Mouse (Mus musculus): ENCODE measurements at regions not wholly inside any gene's neighbourhood (a gene's known extent, or its start where the extent isn't known, plus 50 kb on each side); places are given as distances from the start of the nearest gene placed in this dataset.
A peak's percentile ranks its signal among the peaks of the same experiment; 100 is the strongest.
"Not testable (repeated sequence)": the region's sequence is repeated elsewhere in the genome, so short reads cannot be mapped to it uniquely, and the experiment has no call there.

DNA sequence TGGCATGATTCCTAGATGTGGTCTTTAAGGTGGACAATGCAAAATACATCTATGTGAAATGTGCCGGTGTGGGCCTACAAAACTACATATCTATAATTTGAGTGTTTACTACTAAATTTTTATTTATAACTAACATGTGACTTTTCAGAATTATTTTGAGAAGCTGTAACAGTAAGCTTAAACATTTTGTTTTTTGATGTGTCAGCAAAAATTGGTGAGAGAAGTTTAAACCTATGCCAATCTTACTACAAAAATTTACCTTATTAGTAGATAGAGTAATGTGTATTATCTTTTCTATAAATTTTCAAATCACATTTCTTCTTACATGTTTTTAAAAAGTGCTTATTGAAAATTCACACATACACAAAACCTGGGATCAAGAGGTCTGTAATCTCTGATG, 525.1 kb upstream of the Rorb start:
- H3K36me3 ChIP-seq (replicated peaks; ENCODE audit: control insufficient read depth, insufficient read depth) = no peaks in the 10 kb centered on the region
- no peak overlapping the region for H3K4me2 ChIP-seq (replicated peaks)
- H3K4me3 ChIP-seq (replicated peaks; ENCODE audit: low read length) = no peak overlapping the region
- H3K27ac ChIP-seq = no peak overlapping the region
- H3K9ac ChIP-seq = no peak overlapping the region
- no peak for DNase-seq (ENCODE audit: low spot score)
- WGBS = 100% methylated on average over 1 of the region's 1 CpGs
- no peaks in the 10 kb centered on the region for H3K9me3 ChIP-seq (ENCODE audit: control insufficient read depth, low read length)
- no peaks in the 10 kb centered on the region for H3K27me3 ChIP-seq (ENCODE audit: control insufficient read depth, insufficient read depth, low read length)
- no peak for ATAC-seq (ENCODE audit: low FRiP score)
- no peaks in the 10 kb centered on the region for H3K4me1 ChIP-seq (replicated peaks; ENCODE audit: control insufficient read depth, insufficient read depth, low read length)

DNA sequence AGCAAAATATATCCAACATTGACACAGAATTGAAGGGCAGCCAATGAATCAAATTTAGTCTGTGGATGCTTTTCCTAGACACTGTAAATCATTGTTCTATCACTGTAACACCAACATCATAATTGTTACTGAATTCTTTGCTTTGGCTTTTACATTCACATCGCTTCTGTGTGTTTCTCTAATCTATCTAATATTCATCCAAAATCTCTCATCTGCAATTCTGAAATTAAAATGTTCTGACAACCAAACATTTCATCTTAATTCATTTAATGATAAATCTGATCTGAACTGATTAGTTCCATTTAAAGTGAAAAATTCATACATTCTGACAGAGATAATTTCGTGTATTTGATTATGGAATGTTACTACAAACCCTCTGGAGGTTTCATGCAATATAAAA, 476.9 kb upstream of the Rorb start:
- H3K27me3 ChIP-seq (ENCODE audit: control insufficient read depth, insufficient read depth, low read length) = no peaks in the 10 kb centered on the region
- no peaks in the 10 kb centered on the region for H3K4me1 ChIP-seq (replicated peaks; ENCODE audit: control insufficient read depth, insufficient read depth, low read length)
- H3K4me3 ChIP-seq (replicated peaks; ENCODE audit: low read length) = no peak overlapping the region
- no peaks in the 10 kb centered on the region for H3K36me3 ChIP-seq (replicated peaks; ENCODE audit: control insufficient read depth, insufficient read depth)
- H3K9me3 ChIP-seq (ENCODE audit: control insufficient read depth, low read length) = no peaks in the 10 kb centered on the region
- 62% methylated on average over 2 of the region's 2 CpGs for WGBS
- H3K27ac ChIP-seq = no peak overlapping the region
- no peak for DNase-seq (ENCODE audit: low spot score)
- no peak overlapping the region for H3K9ac ChIP-seq
- no peak for ATAC-seq (ENCODE audit: low FRiP score)
- H3K4me2 ChIP-seq (replicated peaks) = no peak overlapping the region

- ATAC-seq (ENCODE audit: low FRiP score); H3K9me3 ChIP-seq (ENCODE audit: control insufficient read depth, low read length); H3K9ac ChIP-seq; DNase-seq (ENCODE audit: low spot score); H3K27ac ChIP-seq; H3K36me3 ChIP-seq (replicated peaks; ENCODE audit: control insufficient read depth, insufficient read depth); H3K4me2 ChIP-seq (replicated peaks); H3K4me3 ChIP-seq (replicated peaks; ENCODE audit: low read length); H3K27me3 ChIP-seq (ENCODE audit: control insufficient read depth, insufficient read depth, low read length); H3K4me1 ChIP-seq (replicated peaks; ENCODE audit: control insufficient read depth, insufficient read depth, low read length): not testable (repeated sequence)
- 89% methylated on average over 10 of the region's 10 CpGs for WGBS
Measured at GRCm38 (mm10) chr19:19575000-19575544, 464.1 kb upstream of the Rorb start.

DNA sequence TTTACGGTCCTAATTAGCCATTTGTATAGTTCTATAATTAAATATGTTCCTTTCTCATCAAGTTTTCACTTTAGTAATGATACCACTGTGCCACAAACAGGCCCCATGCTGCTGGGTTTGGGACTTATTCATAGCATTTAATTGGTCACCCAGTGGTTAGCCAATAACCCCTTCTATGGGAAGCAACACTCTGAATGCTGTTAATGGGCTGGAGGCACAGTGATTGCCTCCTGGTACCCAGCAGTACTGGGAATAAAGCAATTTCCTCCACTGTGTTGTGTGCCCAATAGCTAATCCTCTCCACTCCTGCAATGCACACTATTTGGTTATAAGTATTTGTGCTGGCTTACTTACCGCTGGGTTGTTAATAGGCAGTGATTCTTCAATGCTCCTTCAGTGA, 453.7 kb upstream of the Rorb start:
- H3K4me1 ChIP-seq (replicated peaks; ENCODE audit: control insufficient read depth, insufficient read depth, low read length) = no peaks in the 10 kb centered on the region
- H3K9ac ChIP-seq = no peak overlapping the region
- H3K27ac ChIP-seq = no peak overlapping the region
- no peak overlapping the region for H3K4me3 ChIP-seq (replicated peaks; ENCODE audit: low read length)
- no peak overlapping the region for H3K4me2 ChIP-seq (replicated peaks)
- 75% methylated on average over 2 of the region's 2 CpGs for WGBS
- peak; percentile 89 for ATAC-seq (ENCODE audit: low FRiP score)
- no peaks in the 10 kb centered on the region for H3K27me3 ChIP-seq (ENCODE audit: control insufficient read depth, insufficient read depth, low read length)
- no peak for DNase-seq (ENCODE audit: low spot score)
- no peaks in the 10 kb centered on the region for H3K36me3 ChIP-seq (replicated peaks; ENCODE audit: control insufficient read depth, insufficient read depth)
- H3K9me3 ChIP-seq (ENCODE audit: control insufficient read depth, low read length) = no peaks in the 10 kb centered on the region

GRCm38 (mm10) chr19:19535131-19535530, 424.1 kb upstream of the Rorb start:
- H3K4me2 ChIP-seq (replicated peaks) = no peak overlapping the region
- H3K9ac ChIP-seq = no peak overlapping the region
- DNase-seq (ENCODE audit: low spot score) = no peak
- no peaks in the 10 kb centered on the region for H3K9me3 ChIP-seq (ENCODE audit: control insufficient read depth, low read length)
- no peaks in the 10 kb centered on the region for H3K27me3 ChIP-seq (ENCODE audit: control insufficient read depth, insufficient read depth, low read length)
- no peaks in the 10 kb centered on the region for H3K36me3 ChIP-seq (replicated peaks; ENCODE audit: control insufficient read depth, insufficient read depth)
- no peak overlapping the region for H3K4me3 ChIP-seq (replicated peaks; ENCODE audit: low read length)
- ATAC-seq (ENCODE audit: low FRiP score) = no peak
- no peaks in the 10 kb centered on the region for H3K4me1 ChIP-seq (replicated peaks; ENCODE audit: control insufficient read depth, insufficient read depth, low read length)
- 62% methylated on average over 2 of the region's 2 CpGs for WGBS
- no peak overlapping the region for H3K27ac ChIP-seq

DNA sequence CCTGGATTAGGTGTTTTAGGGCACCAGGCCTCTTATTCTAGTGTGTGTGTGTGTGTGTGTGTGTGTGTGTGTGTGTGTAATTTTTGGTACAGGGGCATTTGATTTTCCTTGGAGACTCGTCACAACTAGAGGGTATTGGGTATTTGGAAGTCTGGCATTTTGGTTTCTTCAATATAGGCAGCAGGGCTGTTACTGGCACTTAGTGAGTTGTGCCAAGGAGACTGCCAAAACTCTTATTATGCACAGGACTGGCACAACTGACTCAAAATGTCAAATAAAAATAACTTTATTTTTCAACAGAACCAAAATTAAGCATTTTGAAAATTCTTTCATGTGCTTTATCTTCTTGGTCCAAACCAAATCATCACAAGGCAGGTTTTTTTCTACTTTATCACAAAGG, 413.2 kb upstream of the Rorb start:
- ATAC-seq (ENCODE audit: low FRiP score) = no peak
- DNase-seq (ENCODE audit: low spot score) = no peak
- Histone ChIP-seq H3K36me3 (replicated peaks; ENCODE audit: control insufficient read depth, insufficient read depth) (no peaks in the 10 kb centered on the region), H3K9me3 (ENCODE audit: control insufficient read depth, low read length) (no peaks in the 10 kb centered on the region), H3K27me3 (ENCODE audit: control insufficient read depth, insufficient read depth, low read length) (no peaks in the 10 kb centered on the region), H3K27ac (no peak overlapping the region), H3K4me1 (replicated peaks; ENCODE audit: control insufficient read depth, insufficient read depth, low read length) (no peaks in the 10 kb centered on the region), H3K4me3 (replicated peaks; ENCODE audit: low read length) (no peak overlapping the region), H3K9ac (no peak overlapping the region), H3K4me2 (replicated peaks) (no peak overlapping the region)
- 79% methylated on average over 1 of the region's 1 CpGs for WGBS

DNA sequence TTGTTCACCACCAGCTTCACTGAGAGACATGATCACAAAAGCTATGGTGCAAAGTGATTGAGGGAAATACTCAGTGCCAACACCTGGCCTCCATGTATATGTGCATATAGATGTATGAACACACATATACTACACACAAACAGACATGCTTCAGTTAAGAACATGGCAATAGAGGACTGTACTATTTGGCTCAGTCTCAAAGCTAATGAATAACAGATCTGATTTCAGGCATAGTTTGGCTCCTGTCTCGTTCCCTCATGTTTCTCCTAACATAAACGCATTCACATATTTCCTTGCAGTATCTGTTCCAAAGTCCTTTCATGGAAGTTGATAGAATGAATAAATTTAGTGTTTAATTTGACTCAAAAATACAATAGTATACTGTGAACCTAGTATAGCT, 412.6 kb upstream of the Rorb start:
- no peak overlapping the region for H3K9ac ChIP-seq
- no peak overlapping the region for H3K4me3 ChIP-seq (replicated peaks; ENCODE audit: low read length)
- WGBS = 89% methylated on average over 2 of the region's 2 CpGs
- H3K4me2 ChIP-seq (replicated peaks) = no peak overlapping the region
- no peak overlapping the region for H3K27ac ChIP-seq
- no peaks in the 10 kb centered on the region for H3K36me3 ChIP-seq (replicated peaks; ENCODE audit: control insufficient read depth, insufficient read depth)
- H3K4me1 ChIP-seq (replicated peaks; ENCODE audit: control insufficient read depth, insufficient read depth, low read length) = no peaks in the 10 kb centered on the region
- no peak for ATAC-seq (ENCODE audit: low FRiP score)
- no peaks in the 10 kb centered on the region for H3K27me3 ChIP-seq (ENCODE audit: control insufficient read depth, insufficient read depth, low read length)
- no peak for DNase-seq (ENCODE audit: low spot score)
- H3K9me3 ChIP-seq (ENCODE audit: control insufficient read depth, low read length) = no peaks in the 10 kb centered on the region

DNA sequence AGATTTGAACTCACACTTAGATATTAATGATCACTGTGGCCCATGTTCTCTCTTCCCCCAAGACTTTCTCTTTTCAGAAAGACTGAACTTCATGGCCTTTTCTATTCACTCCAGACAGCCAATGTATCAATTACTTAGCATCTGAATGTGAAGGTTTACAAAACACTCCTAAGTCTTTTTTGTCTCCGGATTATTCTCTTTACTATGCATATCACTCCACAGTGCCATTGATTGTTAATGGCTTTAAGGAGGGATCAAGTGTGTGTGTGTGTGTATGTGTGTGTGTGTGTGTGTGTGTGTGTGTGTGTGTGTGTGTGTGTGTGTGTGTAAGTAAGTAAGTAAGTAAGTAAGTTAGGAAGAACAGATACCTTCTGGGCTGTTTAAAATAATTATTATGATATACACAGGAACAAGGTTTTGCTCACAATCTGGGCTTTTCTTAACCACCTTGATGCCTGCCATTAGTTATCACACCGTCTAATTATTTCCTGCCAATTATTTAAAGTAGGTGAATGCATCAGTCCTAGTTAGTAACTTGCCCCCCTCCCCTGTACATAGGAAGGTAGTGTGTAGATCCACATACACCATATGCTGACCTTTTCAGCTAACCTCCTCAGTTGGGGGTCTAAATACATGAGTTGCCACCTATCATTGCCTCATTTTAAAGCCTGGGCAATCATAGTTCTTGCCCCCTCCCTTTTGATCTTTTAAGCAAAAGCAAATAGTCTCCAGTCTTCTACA, 367.4 kb upstream of the Rorb start:
- Histone ChIP-seq H3K36me3 (replicated peaks; ENCODE audit: control insufficient read depth, insufficient read depth) (no peaks in the 10 kb centered on the region), H3K9me3 (ENCODE audit: control insufficient read depth, low read length) (no peaks in the 10 kb centered on the region), H3K4me2 (replicated peaks) (no peak overlapping the region), H3K27me3 (ENCODE audit: control insufficient read depth, insufficient read depth, low read length) (no peaks in the 10 kb centered on the region), H3K4me3 (replicated peaks; ENCODE audit: low read length) (no peak overlapping the region), H3K4me1 (replicated peaks; ENCODE audit: control insufficient read depth, insufficient read depth, low read length) (no peaks in the 10 kb centered on the region), H3K27ac (no peak overlapping the region), H3K9ac (no peak overlapping the region)
- no peak for DNase-seq (ENCODE audit: low spot score)
- WGBS = 51% methylated on average over 2 of the region's 2 CpGs
- ATAC-seq (ENCODE audit: low FRiP score) = no peak
